ENCODE assay signal across 28 mouse cellular contexts in genomic region chr2:18965950-18966349, GRCm38 (mm10). TPM values are rescaled to one million over a fixed set of nuclear protein-coding genes. Genes with fewer than 3 reads are reported as not detected.
"Had no signal": no experiment of that assay in that cellular context is flagged by ENCODE, and none has a peak within 500 bp of the region (broad histone marks: within the 10 kb centered on the region; RNA-seq: fewer than 3 reads in every experiment).

No protein-coding gene starts in this region.

- ATAC-seq: forebrain, embryonic 13.5 days; forebrain, embryonic 14.5 days; forebrain, embryonic 15.5 days; forebrain, embryonic 16.5 days; forebrain, postnatal 0 days had no signal

- DNase-seq: cerebellum, adult 2 months; cerebellum, adult 8-10 months; cerebellum, adult 9-10 months; cerebellum, adult 9-11 months; cerebellum, postnatal 10 days; cerebellum, postnatal 14 days; cerebellum, postnatal 25 days; cerebellum, postnatal 36 days; embryo, embryonic 11 days; forebrain, postnatal 0 days; gastrocnemius, adult 2 months; gastrocnemius, postnatal 10 days; gastrocnemius, postnatal 14 days; gastrocnemius, postnatal 25 days; gastrocnemius, postnatal 36 days; heart, adult 18-20 months; heart, adult 2 months had no signal

- H3K9me3 ChIP-seq: embryonic facial prominence, embryonic 10.5 days; embryonic facial prominence, embryonic 12.5 days; embryonic facial prominence, embryonic 13.5 days; embryonic facial prominence, embryonic 15.5 days; forebrain, embryonic 10.5 days; forebrain, embryonic 12.5 days; forebrain, embryonic 13.5 days; forebrain, embryonic 15.5 days had no signal

- H3K9ac ChIP-seq: embryonic facial prominence, embryonic 12.5 days; embryonic facial prominence, embryonic 13.5 days; embryonic facial prominence, embryonic 15.5 days; forebrain, embryonic 12.5 days; forebrain, embryonic 13.5 days; forebrain, embryonic 15.5 days; forebrain, postnatal 0 days had no signal

- H3K27ac ChIP-seq: embryonic facial prominence, embryonic 10.5 days; embryonic facial prominence, embryonic 12.5 days; embryonic facial prominence, embryonic 13.5 days; embryonic facial prominence, embryonic 15.5 days; forebrain, embryonic 10.5 days; forebrain, embryonic 12.5 days; forebrain, embryonic 13.5 days; forebrain, embryonic 15.5 days; gastrocnemius, adult 2 months; heart, adult 2 months had no signal

- H3K4me2 ChIP-seq: embryonic facial prominence, embryonic 12.5 days; embryonic facial prominence, embryonic 13.5 days; embryonic facial prominence, embryonic 15.5 days; forebrain, embryonic 12.5 days; forebrain, embryonic 13.5 days; forebrain, embryonic 15.5 days had no signal

- H3K36me3 ChIP-seq: embryonic facial prominence, embryonic 10.5 days; embryonic facial prominence, embryonic 12.5 days; embryonic facial prominence, embryonic 13.5 days; embryonic facial prominence, embryonic 15.5 days; forebrain, embryonic 10.5 days; forebrain, embryonic 12.5 days; forebrain, embryonic 15.5 days had no signal

- H3K4me1 ChIP-seq: embryonic facial prominence, embryonic 12.5 days; forebrain, embryonic 12.5 days; forebrain, embryonic 13.5 days; forebrain, embryonic 15.5 days had no signal

- H3K27me3 ChIP-seq: embryonic facial prominence, embryonic 12.5 days; embryonic facial prominence, embryonic 13.5 days; embryonic facial prominence, embryonic 15.5 days; forebrain, embryonic 12.5 days; forebrain, embryonic 13.5 days; forebrain, embryonic 15.5 days had no signal

- H3K4me3 ChIP-seq: embryonic facial prominence, embryonic 10.5 days; embryonic facial prominence, embryonic 12.5 days; embryonic facial prominence, embryonic 13.5 days; embryonic facial prominence, embryonic 15.5 days; erythroblast, embryonic 14.5 days; forebrain, embryonic 10.5 days; forebrain, embryonic 12.5 days; forebrain, embryonic 13.5 days; forebrain, embryonic 15.5 days; gastrocnemius, adult 2 months; heart, adult 2 months had no signal

RNA-seq across cellular contexts. Expression of gene 4930426L09Rik, which starts 32.2 kb away (rescaled TPM):
- polyA plus RNA-seq: erythroblast, embryonic 14.5 days had no signal
